Mouse (Mus musculus) CH12.LX (cell line): Measurements from ENCODE around the gene Dpep1. TPM values are rescaled to one million over a fixed set of nuclear protein-coding genes. Genes with fewer than 3 reads are reported as not detected.
"Not testable (repeated sequence)": the region's sequence is repeated elsewhere in the genome, so short reads cannot be mapped to it uniquely, and the experiment has no call there.

ENCODE experiments used
- DNase-seq: peaks from one replicate; pipeline ENCODE4 v3.0.0-alpha.2; 2013; ENCODE audit errors: extremely low read depth
- H3K27ac ChIP-seq: 2 replicates; pipeline ENCODE4 v1.5.1; 2012; ENCODE audit warnings: low read depth, mild to moderate bottlenecking, control low read depth, moderate library complexity; ENCODE audit not compliant: insufficient read depth
- H3K27me3 ChIP-seq: replicated peaks from 2 replicates; pipeline ENCODE3; 2012; ENCODE audit warnings: inconsistent platforms
- H3K36me3 ChIP-seq, 2 experiments: replicated peaks in 1 of 2; 2 replicates each; pipeline versions ENCODE3 to v1.6.1; 2012; ENCODE audit warnings: inconsistent platforms in 1 of 2, low read length in 1 of 2, mild to moderate bottlenecking in 1 of 2, mixed read lengths in 1 of 2, moderate library complexity in 1 of 2; ENCODE audit not compliant: control insufficient read depth in 1 of 2, insufficient read depth in 1 of 2
- H3K4me1 ChIP-seq, 2 experiments: 2 replicates each; pipeline ENCODE4 v1.6.1; 2012; ENCODE audit warnings: inconsistent platforms in 1 of 2, moderate library complexity in 1 of 2; ENCODE audit not compliant: insufficient read depth in 2 of 2, control insufficient read depth in 1 of 2
- H3K4me2 ChIP-seq: 2 replicates; pipeline ENCODE4 v1.6.1; 2012; ENCODE audit warnings: low read depth, mild to moderate bottlenecking, control low read depth; ENCODE audit not compliant: poor library complexity, insufficient read depth, severe bottlenecking
- H3K4me3 ChIP-seq, 3 experiments: fragments of 150-350 bp in 1 of 3; sonication (generic) in 1 of 3; replicated peaks in 1 of 3; 2 replicates each; pipeline versions ENCODE3 to v1.5.1; 2011 to 2012; ENCODE audit warnings: low read depth in 2 of 3, low read length in 2 of 3, mild to moderate bottlenecking in 2 of 3, moderate library complexity in 2 of 3, control low read depth in 1 of 3, improper control_type of control experiment in 1 of 3, inconsistent platforms in 1 of 3, mixed read lengths in 1 of 3; ENCODE audit not compliant: poor library complexity in 1 of 3
- H3K79me2 ChIP-seq: replicated peaks from 2 replicates; pipeline ENCODE4 v1.6.1; 2012; ENCODE audit warnings: mild to moderate bottlenecking, moderate library complexity; ENCODE audit not compliant: control insufficient read depth, poor library complexity, insufficient read depth, severe bottlenecking; ENCODE audit errors: extremely low read depth
- H3K9ac ChIP-seq: 2 replicates; pipeline ENCODE4 v1.6.1; 2012; ENCODE audit warnings: low read depth, mild to moderate bottlenecking, control low read depth, moderate library complexity; ENCODE audit not compliant: insufficient read depth
- H3K9me3 ChIP-seq: replicated peaks from 2 replicates; pipeline ENCODE3; 2012; ENCODE audit warnings: low read length, inconsistent platforms, mixed read lengths
- BHLHE40 ChIP-seq: IDR thresholded peaks from 2 replicates; pipeline ENCODE4 v1.6.1; 2011; ENCODE audit warnings: mild to moderate bottlenecking, low read depth, low read length, improper control_type of control experiment
- IRF4 ChIP-seq: IDR thresholded peaks from 2 replicates; pipeline ENCODE4 v1.6.1; 2014; ENCODE audit warnings: low read depth, mild to moderate bottlenecking, inconsistent platforms, low read length, improper control_type of control experiment
- MXI1 ChIP-seq: IDR thresholded peaks from 2 replicates; pipeline ENCODE4 v1.6.1; 2011; ENCODE audit warnings: mild to moderate bottlenecking, low read depth, low read length, improper control_type of control experiment
- MYC ChIP-seq: IDR thresholded peaks from 2 replicates; pipeline ENCODE4 v1.6.1; 2011; ENCODE audit warnings: low read depth, mild to moderate bottlenecking, improper control_type of control experiment, low read length
- SIN3A ChIP-seq: IDR thresholded peaks from 2 replicates; pipeline ENCODE4 v1.6.1; 2012; ENCODE audit warnings: low read length, improper control_type of control experiment, inconsistent platforms
- SMC3 ChIP-seq: IDR thresholded peaks from 2 replicates; pipeline ENCODE4 v1.6.1; 2011; ENCODE audit warnings: low read depth, low read length, improper control_type of control experiment
- ZMIZ1 ChIP-seq: IDR thresholded peaks from 2 replicates; pipeline ENCODE4 v1.6.1; 2012; ENCODE audit warnings: low read depth, mild to moderate bottlenecking, inconsistent platforms, low read length, improper control_type of control experiment
- dilution Hi-C: fragments of 300-500 bp; cut with MboI; formaldehyde crosslinking; loops from 2 replicates; pipeline ENCODE4 v1.14.3; 2020; ENCODE audit warnings: low sequenced_read_pairs; ENCODE audit not compliant: extremely low pct_unique_long_range_greater_than_20kb, extremely low pct_ligation_motif_present
- in situ Hi-C: fragments of 300-500 bp; cut with MboI; formaldehyde crosslinking; loops from 3 replicates; pipeline ENCODE4 v1.14.3; 2019; ENCODE audit warnings: low sequenced_read_pairs, low pct_ligation_motif_present, low pct_unique_long_range_greater_than_20kb, mixed read lengths
- polyA plus RNA-seq: library from polyadenylated mRNA; unstranded; fragments of >175 nt; gene quantifications from 2 replicates; pipeline ENCODE4 v1.2.1, GENCODE M21; 2012; ENCODE audit warnings: low read depth; ENCODE audit not compliant: insufficient read length
- total RNA-seq, 2 experiments: library from RNA; depleted of rRNA; stranded (reverse); fragments of 300-350 nt in 1 of 2; fragments of >200 nt in 1 of 2; gene quantifications; 2 replicates each; pipeline ENCODE4 v1.2.3; 2012 to 2014

Dpep1 gene
- total and polyA plus RNA-seq, 3 experiments = not detected

- Histone ChIP-seq H3K27ac (no peak overlapping the region), H3K79me2 (no peaks in the 10 kb centered on the region), H3K9me3 (no peaks in the 10 kb centered on the region), H3K4me2 (no peak overlapping the region), H3K4me1 (peaks cover 0 to 3% of the 10 kb centered on the region in 2 experiments; a peak in 1 of 4 replicates), H3K27me3 (peaks cover 43% of the 10 kb centered on the region), H3K9ac (no peak overlapping the region), H3K36me3 (no peaks in the 10 kb centered on the region), H3K4me3 (no peak overlapping the region)
- TF ChIP-seq IRF4 = no peak
- TF ChIP-seq ZMIZ1 = no peak
- TF ChIP-seq SIN3A = no peak
- no peak for TF ChIP-seq SMC3
- TF ChIP-seq MXI1 = no peak
- dilution Hi-C loops = no loop called here
- no peak for DNase-seq
- in situ Hi-C loops = loop anchor here (5.0 to 10.0 kb wide), 2 partner anchors 36 to 359 kb away; partner anchors contain the start of gene Sult5a1
Observed at GRCm38 (mm10) chr8:123193771-123194170, 7.7 kb downstream of the Dpep1 start.

- H3K4me2 ChIP-seq, dilution Hi-C loops, DNase-seq, H3K4me1 ChIP-seq, H3K27ac ChIP-seq, H3K9ac ChIP-seq, H3K4me3 ChIP-seq, H3K79me2 ChIP-seq, H3K9me3 ChIP-seq, H3K36me3 ChIP-seq: not testable (repeated sequence)
- in situ Hi-C loops = loop anchor here (10.0 kb wide), 1 partner anchor 362 kb away; no protein-coding TSS in a partner anchor
- H3K27me3 ChIP-seq = peaks cover 54% of the 10 kb centered on the region
Observed at GRCm38 (mm10) chr8:123197016-123197415, 11.0 kb downstream of the Dpep1 start.

- Histone ChIP-seq H3K4me3 (no peak overlapping the region), H3K4me1 (0 out of 4 replicates have a peak, but pooled peaks cover 0 to 3% of the 10 kb centered on the region in 2 experiments), H3K79me2 (no peaks in the 10 kb centered on the region), H3K4me2 (no peak overlapping the region), H3K27me3 (peaks cover 36% of the 10 kb centered on the region), H3K27ac (no peak overlapping the region), H3K9me3 (no peaks in the 10 kb centered on the region), H3K36me3 (peaks cover 6 to 17% of the 10 kb centered on the region in 2 experiments), H3K9ac (no peak overlapping the region)
- no peak for DNase-seq
- dilution Hi-C loops (no loop called here), in situ Hi-C loops (loop anchor here (10.0 kb wide), 1 partner anchor 365 kb away; no protein-coding TSS in a partner anchor)
- no peak for TF ChIP-seq MYC
- 0 out of 2 replicates have a peak, but pooled peaks have one; percentile 6 for TF ChIP-seq BHLHE40
Observed at GRCm38 (mm10) chr8:123199864-123200263, 13.8 kb downstream of the Dpep1 start.
